Mouse (Mus musculus) embryonic facial prominence, embryonic 12.5 days (tissue): ENCODE measurements at regions not wholly inside any gene's neighbourhood (a gene's known extent, or its start where the extent isn't known, plus 50 kb on each side); places are given as distances from the start of the nearest gene placed in this dataset.

Experiments
- ATAC-seq: fragments of 200-750 bp; cut with Nextera tagmentation; 2 replicates; pipeline ENCODE4 v1.8.0; 2017; ENCODE audit not compliant: insufficient number of reproducible peaks, insufficient read depth, low FRiP score, low TSS enrichment
- H3K27ac ChIP-seq: fragments of 300-500 bp; sonication (generic); 2 replicates; pipeline ENCODE4 v1.5.1; 2016; ENCODE audit warnings: mild to moderate bottlenecking
- H3K27me3 ChIP-seq: fragments of 300-500 bp; sonication (generic); 2 replicates; pipeline ENCODE4 v1.6.1; 2016; ENCODE audit warnings: mild to moderate bottlenecking, moderate library complexity
- H3K36me3 ChIP-seq: fragments of 300-500 bp; sonication (generic); 2 replicates; pipeline ENCODE4 v1.6.1; 2016; ENCODE audit warnings: mild to moderate bottlenecking
- H3K4me1 ChIP-seq: fragments of 300-500 bp; sonication (generic); 2 replicates; pipeline ENCODE4 v1.6.1; 2016
- H3K4me2 ChIP-seq: fragments of 300-500 bp; sonication (generic); replicated peaks from 2 replicates; pipeline ENCODE4 v1.6.1; 2016; ENCODE audit warnings: mild to moderate bottlenecking, moderate library complexity
- H3K4me3 ChIP-seq: fragments of 300-500 bp; sonication (generic); 2 replicates; pipeline ENCODE4 v1.5.1; 2016; ENCODE audit warnings: mild to moderate bottlenecking
- H3K9ac ChIP-seq: fragments of 300-500 bp; sonication (generic); 2 replicates; pipeline ENCODE4 v1.6.1; 2016; ENCODE audit warnings: mild to moderate bottlenecking, moderate library complexity
- H3K9me3 ChIP-seq: fragments of 300-500 bp; sonication (generic); 2 replicates; pipeline ENCODE4 v1.6.1; 2016; ENCODE audit warnings: mild to moderate bottlenecking, moderate library complexity
- WGBS: fragments of 180-500 bp; shearing (Covaris S2); methylation state at CpG from one replicate; pipeline ENCODE4 v1.1.7; 2016; 5-methylcytosine and 5-hydroxymethylcytosine counted together

GRCm38 (mm10) chr4:58658206-58658605 is 104.5 kb upstream of the Lpar1 start:
- no peak for ATAC-seq
- Histone ChIP-seq H3K4me1 (peaks cover 26% of the 10 kb centered on the region), H3K27ac (no peak overlapping the region), H3K9ac (no peak overlapping the region), H3K4me3 (no peak overlapping the region), H3K9me3 (no peaks in the 10 kb centered on the region), H3K4me2 (no peak overlapping the region), H3K27me3 (no peaks in the 10 kb centered on the region), H3K36me3 (no peaks in the 10 kb centered on the region)
- 78% methylated on average over 6 of the region's 6 CpGs for WGBS

GRCm38 (mm10) chr4:58647761-58648295 is 94.1 kb upstream of the Lpar1 start:
- no peaks in the 10 kb centered on the region for H3K9me3 ChIP-seq
- no peak for ATAC-seq
- H3K4me2 ChIP-seq: no peak overlapping the region
- 50% methylated on average over 2 of the region's 2 CpGs for WGBS
- H3K4me1 ChIP-seq: no peaks in the 10 kb centered on the region
- no peaks in the 10 kb centered on the region for H3K36me3 ChIP-seq
- H3K4me3 ChIP-seq: no peak overlapping the region
- H3K27ac ChIP-seq: no peak overlapping the region
- H3K27me3 ChIP-seq: no peaks in the 10 kb centered on the region
- H3K9ac ChIP-seq: no peak overlapping the region

GRCm38 (mm10) chr4:58646821-58647220 is 93.1 kb upstream of the Lpar1 start:
- Histone ChIP-seq H3K4me2 (no peak overlapping the region), H3K4me3 (no peak overlapping the region), H3K36me3 (no peaks in the 10 kb centered on the region), H3K27ac (no peak overlapping the region), H3K9ac (no peak overlapping the region), H3K9me3 (no peaks in the 10 kb centered on the region), H3K4me1 (no peaks in the 10 kb centered on the region), H3K27me3 (no peaks in the 10 kb centered on the region)
- WGBS: 90% methylated on average over 6 of the region's 6 CpGs
- no peak for ATAC-seq

GRCm38 (mm10) chr4:58643371-58643770 is 89.7 kb upstream of the Lpar1 start:
- Histone ChIP-seq H3K9ac (no peak overlapping the region), H3K4me1 (no peaks in the 10 kb centered on the region), H3K27me3 (no peaks in the 10 kb centered on the region), H3K9me3 (no peaks in the 10 kb centered on the region), H3K4me2 (no peak overlapping the region), H3K36me3 (no peaks in the 10 kb centered on the region), H3K4me3 (no peak overlapping the region), H3K27ac (no peak overlapping the region)
- 49% methylated on average over 4 of the region's 4 CpGs for WGBS
- ATAC-seq: no peak

- Histone ChIP-seq H3K36me3 (no peaks in the 10 kb centered on the region), H3K9ac (no peak overlapping the region), H3K9me3 (no peaks in the 10 kb centered on the region), H3K4me3 (no peak overlapping the region), H3K27ac (no peak overlapping the region), H3K4me2 (no peak overlapping the region), H3K4me1 (no peaks in the 10 kb centered on the region), H3K27me3 (no peaks in the 10 kb centered on the region)
- ATAC-seq: no peak
- 93% methylated on average over 10 of the region's 10 CpGs for WGBS
Measured at GRCm38 (mm10) chr4:58642236-58642635, 88.5 kb upstream of the Lpar1 start.

GRCm38 (mm10) chr4:58632696-58633095 is 79.0 kb upstream of the Lpar1 start:
- Histone ChIP-seq H3K36me3 (no peaks in the 10 kb centered on the region), H3K9me3 (0 out of 2 replicates have a peak, but pooled peaks cover 6% of the 10 kb centered on the region), H3K27me3 (no peaks in the 10 kb centered on the region), H3K27ac (no peak overlapping the region), H3K9ac (no peak overlapping the region), H3K4me2 (no peak overlapping the region), H3K4me3 (no peak overlapping the region), H3K4me1 (peaks cover 9% of the 10 kb centered on the region)
- no peak for ATAC-seq
- WGBS: 55% methylated on average over 1 of the region's 1 CpGs

- H3K27me3 ChIP-seq: no peaks in the 10 kb centered on the region
- H3K9me3 ChIP-seq: 0 out of 2 replicates have a peak, but pooled peaks cover 6% of the 10 kb centered on the region
- H3K4me3 ChIP-seq: no peak overlapping the region
- no peaks in the 10 kb centered on the region for H3K36me3 ChIP-seq
- H3K4me1 ChIP-seq: peaks cover 9% of the 10 kb centered on the region
- H3K4me2 ChIP-seq: no peak overlapping the region
- no peak overlapping the region for H3K9ac ChIP-seq
- peak overlapping the region; percentile 61; the same call in 1 of the 2 replicates for H3K27ac ChIP-seq
- ATAC-seq: peak; percentile 41; the same call in 1 of the 2 replicates
- WGBS: 17% methylated on average over 4 of the region's 4 CpGs
Measured at GRCm38 (mm10) chr4:58631415-58631814, 77.7 kb upstream of the Lpar1 start.

GRCm38 (mm10) chr4:58627021-58627420 is 73.3 kb upstream of the Lpar1 start:
- Histone ChIP-seq H3K36me3 (no peaks in the 10 kb centered on the region), H3K4me2 (no peak overlapping the region), H3K4me3 (no peak overlapping the region), H3K9ac (no peak overlapping the region), H3K27ac (0 out of 2 replicates have a peak overlapping the region, but pooled peaks have one; percentile 36), H3K4me1 (no peaks in the 10 kb centered on the region), H3K27me3 (no peaks in the 10 kb centered on the region), H3K9me3 (0 out of 2 replicates have a peak, but pooled peaks cover 6% of the 10 kb centered on the region)
- WGBS: 55% methylated on average over 7 of the region's 7 CpGs
- ATAC-seq: no peak

- Histone ChIP-seq H3K9ac (no peak overlapping the region), H3K36me3 (no peaks in the 10 kb centered on the region), H3K4me2 (no peak overlapping the region), H3K9me3 (no peaks in the 10 kb centered on the region), H3K27ac (no peak overlapping the region), H3K4me3 (no peak overlapping the region), H3K27me3 (no peaks in the 10 kb centered on the region), H3K4me1 (no peaks in the 10 kb centered on the region)
- ATAC-seq: no peak
- WGBS: 74% methylated on average over 3 of the region's 3 CpGs
Measured at GRCm38 (mm10) chr4:58624059-58624458, 70.4 kb upstream of the Lpar1 start.

GRCm38 (mm10) chr4:58620641-58621040 is 66.9 kb upstream of the Lpar1 start:
- Histone ChIP-seq H3K4me3 (no peak overlapping the region), H3K9me3 (no peaks in the 10 kb centered on the region), H3K27me3 (no peaks in the 10 kb centered on the region), H3K4me1 (no peaks in the 10 kb centered on the region), H3K4me2 (no peak overlapping the region), H3K36me3 (no peaks in the 10 kb centered on the region), H3K27ac (no peak overlapping the region), H3K9ac (no peak overlapping the region)
- 80% methylated on average over 3 of the region's 3 CpGs for WGBS
- ATAC-seq: no peak

- Histone ChIP-seq H3K4me3 (no peak overlapping the region), H3K36me3 (no peaks in the 10 kb centered on the region), H3K9ac (no peak overlapping the region), H3K27ac (no peak overlapping the region), H3K27me3 (no peaks in the 10 kb centered on the region), H3K9me3 (no peaks in the 10 kb centered on the region), H3K4me1 (no peaks in the 10 kb centered on the region), H3K4me2 (no peak overlapping the region)
- whole genome bisulfite sequencing: 88% methylated on average over 3 of the region's 3 CpGs
- ATAC-seq: no peak
Measured at GRCm38 (mm10) chr4:58617261-58617660, 63.6 kb upstream of the Lpar1 start.

GRCm38 (mm10) chr4:58613536-58613935 is 59.8 kb upstream of the Lpar1 start:
- no peaks in the 10 kb centered on the region for H3K27me3 ChIP-seq
- H3K9ac ChIP-seq: no peak overlapping the region
- no peaks in the 10 kb centered on the region for H3K36me3 ChIP-seq
- no peak overlapping the region for H3K27ac ChIP-seq
- WGBS: 58% methylated on average over 6 of the region's 6 CpGs
- H3K4me3 ChIP-seq: no peak overlapping the region
- no peak overlapping the region for H3K4me2 ChIP-seq
- ATAC-seq: no peak
- no peaks in the 10 kb centered on the region for H3K4me1 ChIP-seq
- H3K9me3 ChIP-seq: no peaks in the 10 kb centered on the region

- H3K36me3 ChIP-seq: no peaks in the 10 kb centered on the region
- no peak overlapping the region for H3K4me2 ChIP-seq
- H3K4me3 ChIP-seq: no peak overlapping the region
- H3K9ac ChIP-seq: no peak overlapping the region
- H3K27ac ChIP-seq: no peak overlapping the region
- no peak for ATAC-seq
- WGBS: 75% methylated on average over 3 of the region's 3 CpGs
- H3K27me3 ChIP-seq: no peaks in the 10 kb centered on the region
- no peaks in the 10 kb centered on the region for H3K4me1 ChIP-seq
- H3K9me3 ChIP-seq: no peaks in the 10 kb centered on the region
Measured at GRCm38 (mm10) chr4:58613022-58613421, 59.3 kb upstream of the Lpar1 start.
